Mouse (Mus musculus) heart, adult 2 months (tissue): ENCODE data around the gene Ergic3. TPM values are rescaled to one million over a fixed set of nuclear protein-coding genes. Genes with fewer than 3 reads are reported as not detected.
A peak's percentile ranks its signal among the peaks of the same experiment; 100 is the strongest.

Experiments used
- DNase-seq, 2 experiments: peaks; one replicate each; pipeline ENCODE4 v3.0.0; 2021
- H3K27ac ChIP-seq: fragments of 200-600 bp; 2 replicates; pipeline ENCODE4 v1.8.1; 2022
- H3K27me3 ChIP-seq: fragments of 200-500 bp; 2 replicates; pipeline ENCODE4 v1.6.1; 2012; ENCODE audit warnings: mild to moderate bottlenecking, low read length, inconsistent platforms, mixed read lengths; ENCODE audit not compliant: control insufficient read depth, insufficient read depth
- H3K36me3 ChIP-seq: fragments of 200-500 bp; 2 replicates; pipeline ENCODE4 v1.6.1; 2012; ENCODE audit warnings: low read length, inconsistent platforms; ENCODE audit not compliant: control insufficient read depth, insufficient read depth
- H3K4me1 ChIP-seq: fragments of 200-500 bp; 2 replicates; pipeline ENCODE4 v1.6.1; 2011; ENCODE audit warnings: low read length; ENCODE audit not compliant: control insufficient read depth, insufficient read depth
- H3K4me3 ChIP-seq: fragments of 200-600 bp; 2 replicates; pipeline ENCODE4 v1.8.1; 2022
- H3K79me2 ChIP-seq: fragments of 200-500 bp; replicated peaks from 2 replicates; pipeline ENCODE4 v1.6.1; 2012; ENCODE audit warnings: mild to moderate bottlenecking, inconsistent platforms, low read length, moderate library complexity, mixed read lengths; ENCODE audit not compliant: control insufficient read depth, insufficient read depth
- H3K9ac ChIP-seq: fragments of 200-500 bp; 2 replicates; pipeline ENCODE4 v1.6.1; 2012; ENCODE audit warnings: low read depth, mild to moderate bottlenecking, control low read depth, inconsistent platforms, low read length, mixed read lengths
- CTCF ChIP-seq: fragments of 200-600 bp; IDR thresholded peaks from 2 replicates; pipeline ENCODE4 v1.8.1; 2022; ENCODE audit warnings: antibody characterized with exemption, mild to moderate bottlenecking, moderate library complexity
- EP300 ChIP-seq: fragments of 200-500 bp; IDR thresholded peaks from 2 replicates; pipeline ENCODE4 v1.6.1; 2011; ENCODE audit warnings: low read depth, low read length, control low read depth; ENCODE audit not compliant: insufficient read depth
- POLR2A ChIP-seq: fragments of 200-500 bp; IDR thresholded peaks from 2 replicates; pipeline ENCODE4 v1.6.1; 2011; ENCODE audit warnings: mild to moderate bottlenecking, low read depth, low read length, control low read depth; ENCODE audit not compliant: insufficient read depth
- WGBS: fragments of 180-500 bp; shearing (Covaris S2); methylation state at CpG from one replicate; pipeline ENCODE4 v1.1.7; 2018; 5-methylcytosine and 5-hydroxymethylcytosine counted together
- intact Hi-C: fragments of 180-260 bp; cut with DNase I; formaldehyde crosslinking; loops from one replicate; pipeline ENCODE4 v1.15.1; 2025
- long read RNA-seq: library from polyadenylated mRNA; stranded (forward); transcript quantifications from one replicate; pipeline ENCODE4 v2.0.0, GENCODE M21; 2021
- polyA plus RNA-seq: library from polyadenylated mRNA; depleted of rRNA; stranded (reverse); fragments of >200 nt; gene quantifications from 2 replicates; pipeline ENCODE4 v1.2.3, GENCODE M21; 2012; rRNA removed
- total RNA-seq, 2 experiments: library from RNA; stranded (reverse); gene quantifications; 2 replicates each; pipeline ENCODE4 v1.2.3; 2021

Ergic3 gene
- total RNA-seq (10 to 100 TPM; 60.1 to 67.5 TPM), polyA plus RNA-seq (104 TPM in 2 replicates)
- long read RNA-seq, transcript Ergic3-201 (13 exons, 1,377 nt) = major isoform, 76 of 83 reads
- long read RNA-seq, partial matches to known transcripts = 2 of 83 reads
- long read RNA-seq, other reads (novel, unspliced or antisense) = 4 of 83 reads

DNA sequence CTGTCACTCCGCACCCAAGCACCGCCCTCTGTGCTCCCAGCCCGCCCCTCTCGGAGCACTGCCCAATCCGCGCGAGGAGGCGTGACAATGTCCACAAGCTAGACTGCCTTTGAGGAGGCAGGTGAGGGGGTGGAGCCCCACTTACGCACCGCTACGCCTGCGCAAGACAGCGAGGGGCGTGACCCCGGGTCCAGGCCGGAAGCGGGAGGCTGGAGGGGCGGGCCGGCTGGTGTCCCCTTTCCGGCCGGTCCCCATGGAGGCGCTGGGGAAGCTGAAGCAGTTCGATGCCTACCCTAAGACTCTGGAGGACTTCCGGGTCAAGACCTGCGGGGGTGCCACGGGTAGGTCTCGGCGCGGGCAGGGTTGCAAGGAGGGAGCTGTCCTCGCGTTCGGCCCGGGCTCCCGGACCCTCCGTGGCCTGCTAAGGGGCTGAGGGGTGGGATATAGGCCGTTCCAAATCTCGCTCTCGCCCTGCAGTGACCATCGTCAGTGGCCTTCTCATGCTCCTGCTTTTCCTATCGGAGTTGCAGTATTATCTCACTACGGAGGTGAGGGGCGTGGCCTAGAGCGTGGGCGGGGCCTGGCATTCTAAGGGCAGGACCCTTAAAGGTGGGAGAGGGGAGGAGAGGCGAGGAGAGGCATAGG lies at the start of gene Ergic3, which contains the start of gene 6430550D23Rik:
TSS of gene Ergic3 (plus strand) at position 158 of the 645 bp plus-strand sequence.
TSS of gene 6430550D23Rik (minus strand) at position 90 of the 645 bp plus-strand sequence.
- intact Hi-C loops = loop anchor here (5.0 to 10.0 kb wide), 2 partner anchors 99 to 137 kb away; partner anchors contain the start of genes Nfs1 and Romo1
- H3K4me1 ChIP-seq = peaks cover 2% of the 10 kb centered on the region; the same call in 1 of the 2 replicates

DNA sequence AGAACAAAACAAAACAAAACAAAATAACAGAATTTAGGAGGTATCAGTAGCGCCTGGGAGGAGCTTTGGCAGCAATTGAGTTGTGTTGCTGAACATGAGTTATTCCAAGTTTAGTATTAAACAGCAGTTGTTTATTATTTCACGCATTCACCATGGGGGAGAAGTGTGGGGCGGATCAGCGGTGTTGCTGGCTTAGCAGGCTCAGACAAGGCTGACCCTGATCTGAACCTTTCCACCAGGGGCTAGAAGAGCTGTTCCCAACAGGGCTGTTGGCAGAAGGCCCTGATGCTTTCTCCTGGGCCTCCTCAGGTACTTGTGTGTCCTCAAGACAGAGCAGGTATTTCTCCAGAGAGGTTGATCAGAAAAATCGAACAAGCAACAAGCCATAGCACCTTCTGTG lies 47.9 kb upstream of the Ergic3 start:
- Histone ChIP-seq H3K27me3 (no peaks in the 10 kb centered on the region), H3K36me3 (no peaks in the 10 kb centered on the region), H3K79me2 (no peaks in the 10 kb centered on the region), H3K4me3 (no peak overlapping the region), H3K27ac (no peak overlapping the region), H3K4me1 (no peaks in the 10 kb centered on the region), H3K9ac (no peak overlapping the region)
- intact Hi-C loops = loop anchor here (5.0 kb wide), 2 partner anchors 182 to 317 kb away; partner anchors contain the start of genes Nfs1 and Romo1
- WGBS = 88% methylated on average over 5 of the region's 5 CpGs
- DNase-seq = no peak
- no peak for TF ChIP-seq EP300
- no peak for TF ChIP-seq POLR2A
- TF ChIP-seq CTCF = no peak

More for the DNA sequence above, at the start of gene Ergic3, which contains the start of gene 6430550D23Rik:
- WGBS = under 1% methylated on average over 45 of the region's 45 CpGs
- Histone ChIP-seq H3K79me2 (no peaks in the 10 kb centered on the region), H3K27me3 (no peaks in the 10 kb centered on the region), H3K4me3 (peak within 1 kb of the TSS; percentile 95), H3K27ac (peak within 1 kb of the TSS; percentile 60), H3K9ac (peak within 1 kb of the TSS; percentile 71), H3K36me3 (no peaks in the 10 kb centered on the region)
- peak; percentile 98 for DNase-seq
- no peak for TF ChIP-seq CTCF
- TF ChIP-seq POLR2A = peak; percentile 50

DNA sequence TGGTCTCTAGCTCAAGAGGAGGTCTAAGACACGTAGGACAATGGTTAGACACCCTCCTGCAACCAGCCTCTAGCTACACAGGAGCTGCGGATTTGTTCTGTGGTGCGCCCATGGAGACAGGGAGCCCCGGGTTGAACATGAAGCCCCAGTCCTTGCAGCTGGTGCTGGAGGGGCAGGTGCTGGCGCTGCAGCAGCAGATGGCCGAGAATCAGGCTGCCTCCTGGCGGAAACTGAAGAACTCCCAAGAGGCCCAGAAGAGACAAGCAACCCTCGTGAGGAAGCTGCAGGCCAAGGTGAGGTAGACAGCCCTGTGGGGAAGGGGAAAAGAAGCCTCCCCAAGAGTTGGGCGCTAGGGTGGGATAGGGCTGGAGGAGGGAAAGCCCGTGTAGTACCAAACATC lies 46.0 kb upstream of the Ergic3 start:
- H3K27me3 ChIP-seq = no peaks in the 10 kb centered on the region
- H3K4me3 ChIP-seq = no peak overlapping the region
- H3K9ac ChIP-seq = no peak overlapping the region
- no peaks in the 10 kb centered on the region for H3K79me2 ChIP-seq
- intact Hi-C loops = loop anchor here (5.0 kb wide), 2 partner anchors 180 to 315 kb away; partner anchors contain the start of genes Nfs1 and Romo1
- no peaks in the 10 kb centered on the region for H3K36me3 ChIP-seq
- TF ChIP-seq CTCF (no peak), POLR2A (no peak), EP300 (no peak)
- DNase-seq = no peak
- WGBS = 90% methylated on average over 10 of the region's 10 CpGs
- no peak overlapping the region for H3K27ac ChIP-seq
- H3K4me1 ChIP-seq = no peaks in the 10 kb centered on the region

DNA sequence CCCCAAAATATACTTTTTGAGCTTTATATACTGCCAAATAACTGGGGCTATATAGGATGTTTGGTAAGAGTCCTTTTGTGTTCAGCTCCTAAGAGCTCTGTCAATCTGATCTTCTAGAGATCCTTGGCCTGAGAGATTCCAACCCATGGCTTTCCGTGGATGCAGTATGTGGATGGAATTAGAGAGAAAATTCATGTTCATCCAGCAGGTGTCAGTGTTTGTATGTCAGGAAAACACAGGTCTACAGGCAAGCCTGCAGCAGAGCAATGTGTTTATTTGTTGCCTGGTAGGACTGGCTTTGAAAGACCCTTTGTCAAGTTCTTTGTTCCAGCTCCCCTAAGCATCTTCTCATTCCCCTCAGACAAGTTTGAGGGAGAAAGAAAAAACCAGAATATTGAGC lies 44.9 kb upstream of the Ergic3 start:
- 33% methylated on average over 1 of the region's 1 CpGs for WGBS
- H3K9ac ChIP-seq = no peak overlapping the region
- no peak for DNase-seq

DNA sequence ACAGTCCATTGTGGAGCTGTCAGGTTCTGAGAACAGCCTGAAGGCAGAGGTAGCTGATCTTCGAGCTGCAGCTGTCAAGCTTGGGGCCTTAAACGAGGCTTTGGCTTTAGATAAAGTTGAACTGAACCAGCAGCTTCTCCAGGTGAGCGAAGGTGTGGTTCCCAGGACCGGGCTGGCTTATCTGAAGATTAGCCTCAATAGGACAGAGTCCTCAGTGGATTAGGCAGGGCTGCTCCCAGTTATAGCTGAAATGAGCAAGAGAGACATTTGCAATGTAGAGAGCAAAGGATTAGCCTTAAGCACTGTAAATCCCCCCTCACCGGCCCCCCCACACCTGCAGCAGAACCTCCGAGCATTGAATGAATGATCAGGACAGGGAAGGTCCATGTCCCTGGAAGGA lies 34.5 kb upstream of the Ergic3 start:
- 91% methylated on average over 6 of the region's 6 CpGs for WGBS
- H3K4me1 ChIP-seq = no peaks in the 10 kb centered on the region
- TF ChIP-seq CTCF (no peak), POLR2A (no peak), EP300 (no peak)
- no peaks in the 10 kb centered on the region for H3K27me3 ChIP-seq
- H3K79me2 ChIP-seq = no peaks in the 10 kb centered on the region
- DNase-seq = no peak
- no peak overlapping the region for H3K27ac ChIP-seq
- intact Hi-C loops = no loop called here
- H3K4me3 ChIP-seq = no peak overlapping the region
- H3K9ac ChIP-seq = no peak overlapping the region
- no peaks in the 10 kb centered on the region for H3K36me3 ChIP-seq

More for the DNA sequence above, 44.9 kb upstream of the Ergic3 start:
- no peaks in the 10 kb centered on the region for H3K36me3 ChIP-seq
- no peaks in the 10 kb centered on the region for H3K79me2 ChIP-seq
- intact Hi-C loops = loop anchor here (5.0 kb wide), 2 partner anchors 179 to 314 kb away; partner anchors contain the start of genes Nfs1 and Romo1
- H3K27me3 ChIP-seq = no peaks in the 10 kb centered on the region
- H3K4me1 ChIP-seq = no peaks in the 10 kb centered on the region
- H3K27ac ChIP-seq = no peak overlapping the region
- no peak for TF ChIP-seq EP300
- TF ChIP-seq CTCF = peak; percentile 70
- no peak overlapping the region for H3K4me3 ChIP-seq
